ENCODE assay signal across 9 mouse cellular contexts in the genomic region with DNA sequence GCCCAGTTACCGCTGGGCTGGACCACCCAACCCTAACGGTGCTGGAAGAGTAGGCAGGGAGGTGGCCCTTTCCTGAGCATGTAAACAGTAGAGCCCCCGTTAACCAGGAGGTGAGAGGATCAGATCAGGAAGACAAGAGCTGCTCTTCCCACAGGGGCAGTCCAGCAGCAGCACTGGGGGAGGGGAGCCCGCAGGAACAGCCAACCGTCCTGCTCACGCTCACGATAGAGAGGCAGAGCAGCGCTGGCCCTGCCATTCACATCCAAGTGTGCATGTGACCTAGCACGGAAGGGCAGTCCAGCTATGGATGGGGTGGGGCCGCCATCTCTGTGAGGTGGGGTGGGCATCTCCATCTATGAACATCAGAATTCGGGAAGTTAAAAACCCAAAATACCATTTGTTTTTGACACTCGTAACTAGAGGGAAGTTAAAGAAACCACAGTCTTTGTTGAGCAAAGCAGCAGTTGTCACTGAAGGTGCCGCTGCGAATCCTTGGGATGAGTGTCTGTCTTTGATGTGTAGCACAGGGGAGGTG. TPM values are rescaled to one million over a fixed set of nuclear protein-coding genes. Genes with fewer than 3 reads are reported as not detected.
DNase-seq lines count a peak whose midpoint lies in the region; ATAC-seq and TF ChIP-seq lines count a peak whose summit lies in the region.
"Had no signal": no experiment of that assay in that cellular context is flagged by ENCODE, and none has a peak within 500 bp of the region (broad histone marks: within the 10 kb centered on the region; RNA-seq: fewer than 3 reads in every experiment).

No protein-coding gene starts in this region.

- DNase-seq in kidney, adult 8-10 months, result no peak
- DNase-seq in embryonic facial prominence, embryonic 10.5 days (ENCODE audit: low spot score), result peak; percentile 14
- DNase-seq in lung, postnatal 0 days (ENCODE audit: low spot score), result peak; percentile 13
- peak; percentile 52 for DNase-seq in thymus, adult 2 months
- DNase-seq in left cerebral cortex, adult 9 months (ENCODE audit: low spot score in 2 of 2), result no peak
- no peak for DNase-seq in right cerebral cortex, postnatal 4 days
- DNase-seq in hindbrain, embryonic 14.5 days (ENCODE audit: low spot score), result no peak

- 37% methylated on average over 14 of the region's 14 CpGs for WGBS in kidney, embryonic 14.5 days
- WGBS in embryonic facial prominence, embryonic 10.5 days, result 85% methylated on average over 14 of the region's 14 CpGs
- 63% methylated on average over 14 of the region's 14 CpGs for WGBS in lung, postnatal 0 days
- 10% methylated on average over 14 of the region's 14 CpGs for WGBS in thymus, adult 2 months
- WGBS in hindbrain, embryonic 14.5 days, result 84% methylated on average over 14 of the region's 14 CpGs

- no peak for TF ChIP-seq CTCF in lung, postnatal 0 days (IDR thresholded peaks at IDR 0.05)
- TF ChIP-seq CTCF in thymus, adult 2 months (IDR thresholded peaks at IDR 0.05; ENCODE audit: borderline replicate concordance, control insufficient read depth, extremely low read depth, insufficient read depth, low read length, poor library complexity), result no peak

- H3K9me3 ChIP-seq in kidney, embryonic 14.5 days (ENCODE audit: control insufficient read depth, low read length), result no peaks in the 10 kb centered on the region
- H3K9me3 ChIP-seq in embryonic facial prominence, embryonic 10.5 days, result no peaks in the 10 kb centered on the region
- no peaks in the 10 kb centered on the region for H3K9me3 ChIP-seq in lung, postnatal 0 days (ENCODE audit: low read length)
- no peaks in the 10 kb centered on the region for H3K9me3 ChIP-seq in hindbrain, embryonic 14.5 days (ENCODE audit: control insufficient read depth, low read length)

- no peak for TF ChIP-seq POLR2A in thymus, adult 2 months (IDR thresholded peaks at IDR 0.05; ENCODE audit: control insufficient read depth, extremely low read depth, insufficient read depth, low read length, poor library complexity)

- H3K9ac ChIP-seq in kidney, embryonic 14.5 days (ENCODE audit: low read depth, low read length), result no peak overlapping the region
- no peak overlapping the region for H3K9ac ChIP-seq in lung, postnatal 0 days (replicated peaks; ENCODE audit: low read depth)
- no peak overlapping the region for H3K9ac ChIP-seq in hindbrain, embryonic 14.5 days

- H3K4me2 ChIP-seq in kidney, embryonic 14.5 days (replicated peaks; ENCODE audit: low read depth, low read length), result no peak overlapping the region
- no peak overlapping the region for H3K4me2 ChIP-seq in lung, postnatal 0 days (replicated peaks; ENCODE audit: low read depth, low read length)
- H3K4me2 ChIP-seq in hindbrain, embryonic 14.5 days (replicated peaks), result no peak overlapping the region

- peak; percentile 92 for ATAC-seq in kidney, embryonic 14.5 days (ENCODE audit: low FRiP score, low TSS enrichment)
- no peak; the same call in 1 of the 2 replicates for ATAC-seq in lung, postnatal 0 days
- no peak for ATAC-seq in hindbrain, embryonic 14.5 days (ENCODE audit: low FRiP score)

- H3K4me1 ChIP-seq in kidney, embryonic 14.5 days (ENCODE audit: control insufficient read depth, insufficient read depth, low read length), result peaks cover 11% of the 10 kb centered on the region
- 0 out of 2 replicates have a peak, but pooled peaks cover 2% of the 10 kb centered on the region for H3K4me1 ChIP-seq in embryonic facial prominence, embryonic 10.5 days
- no peaks in the 10 kb centered on the region for H3K4me1 ChIP-seq in lung, postnatal 0 days (ENCODE audit: insufficient read depth, low read depth, low read length)
- peaks cover 60% of the 10 kb centered on the region for H3K4me1 ChIP-seq in thymus, adult 2 months (replicated peaks; ENCODE audit: control insufficient read depth, insufficient read depth, low read length)
- no peaks in the 10 kb centered on the region for H3K4me1 ChIP-seq in hindbrain, embryonic 14.5 days (replicated peaks; ENCODE audit: control insufficient read depth, insufficient read depth, low read length)

- no peak overlapping the region for H3K4me3 ChIP-seq in kidney, embryonic 14.5 days (ENCODE audit: low read length)
- no peak overlapping the region for H3K4me3 ChIP-seq in embryonic facial prominence, embryonic 10.5 days
- H3K4me3 ChIP-seq in lung, postnatal 0 days (ENCODE audit: low read depth, low read length), result no peak overlapping the region
- H3K4me3 ChIP-seq in thymus, adult 2 months (ENCODE audit: control insufficient read depth, insufficient read depth, low read length), result 0 out of 2 replicates have a peak overlapping the region, but pooled peaks have one; percentile 4
- no peak overlapping the region for H3K4me3 ChIP-seq in hindbrain, embryonic 14.5 days (replicated peaks; ENCODE audit: low read length)

- no peak for TF ChIP-seq EP300 in lung, postnatal 0 days (IDR thresholded peaks at IDR 0.05)

- no peaks in the 10 kb centered on the region for H3K27me3 ChIP-seq in kidney, embryonic 14.5 days (ENCODE audit: control insufficient read depth, insufficient read depth, low read length)
- no peaks in the 10 kb centered on the region for H3K27me3 ChIP-seq in embryonic facial prominence, embryonic 10.5 days (replicated peaks; ENCODE audit: low read depth, poor library complexity, severe bottlenecking)
- no peaks in the 10 kb centered on the region for H3K27me3 ChIP-seq in lung, postnatal 0 days (replicated peaks; ENCODE audit: insufficient read depth, low read length)
- H3K27me3 ChIP-seq in thymus, adult 2 months (ENCODE audit: control insufficient read depth, insufficient read depth, low read length), result no peaks in the 10 kb centered on the region
- no peaks in the 10 kb centered on the region for H3K27me3 ChIP-seq in hindbrain, embryonic 14.5 days (ENCODE audit: control insufficient read depth, insufficient read depth, low read length)

- H3K36me3 ChIP-seq in kidney, embryonic 14.5 days (ENCODE audit: control insufficient read depth, insufficient read depth, low read length), result peaks cover 10% of the 10 kb centered on the region; the same call in 1 of the 2 replicates
- peaks cover 54% of the 10 kb centered on the region for H3K36me3 ChIP-seq in embryonic facial prominence, embryonic 10.5 days (replicated peaks)
- 0 out of 2 replicates have a peak, but pooled peaks cover 6% of the 10 kb centered on the region for H3K36me3 ChIP-seq in lung, postnatal 0 days (ENCODE audit: insufficient read depth, low read length)
- no peaks in the 10 kb centered on the region for H3K36me3 ChIP-seq in thymus, adult 2 months (ENCODE audit: control insufficient read depth, insufficient read depth, low read length)
- H3K36me3 ChIP-seq in hindbrain, embryonic 14.5 days (replicated peaks; ENCODE audit: control insufficient read depth, insufficient read depth), result peaks cover 23% of the 10 kb centered on the region

- no peak overlapping the region; the same call in 1 of the 2 replicates for H3K27ac ChIP-seq in kidney, embryonic 14.5 days (ENCODE audit: low read depth, low read length)
- no peak overlapping the region for H3K27ac ChIP-seq in embryonic facial prominence, embryonic 10.5 days (replicated peaks)
- H3K27ac ChIP-seq in lung, postnatal 0 days (ENCODE audit: low read length), result no peak overlapping the region
- H3K27ac ChIP-seq in thymus, adult 2 months (ENCODE audit: control insufficient read depth, insufficient read depth, low read length), result peak overlapping the region; percentile 74
- H3K27ac ChIP-seq in hindbrain, embryonic 14.5 days, result no peak overlapping the region

RNA-seq across cellular contexts. Expression of a gene that starts 21.0 kb away (rescaled TPM):
- polyA plus RNA-seq in kidney, embryonic 14.5 days (2014; fragmentation: Nextera tagmentation; extraction: Ambion mirVana), result not detected in 2 replicates
- not detected in 2 replicates for polyA plus RNA-seq in embryonic facial prominence, embryonic 10.5 days (2016; fragmentation: Nextera tagmentation; extraction: Ambion mirVana)
- polyA plus RNA-seq in lung, postnatal 0 days (2015; fragmentation: Nextera tagmentation; extraction: Ambion mirVana), result not detected in 2 replicates
- polyA plus RNA-seq in thymus, adult 2 months (2012; rRNA removed), result 0.38 and 0.43 TPM in 2 replicates
- not detected in 2 replicates for polyA plus RNA-seq in hindbrain, embryonic 14.5 days (2014; fragmentation: Nextera tagmentation; extraction: Ambion mirVana)
- polyA plus RNA-seq: embryonic facial prominence, embryonic 14.5 days had no signal

RNA-seq across cellular contexts. Expression of a gene that starts 48.5 kb away (rescaled TPM):
- 3.9 and 4.0 TPM in 2 replicates for polyA plus RNA-seq in kidney, embryonic 14.5 days (2014; fragmentation: Nextera tagmentation; extraction: Ambion mirVana)
- polyA plus RNA-seq in embryonic facial prominence, embryonic 10.5 days (2016; fragmentation: Nextera tagmentation; extraction: Ambion mirVana), result 2.4 and 2.9 TPM in 2 replicates
- polyA plus RNA-seq in lung, postnatal 0 days (2015; fragmentation: Nextera tagmentation; extraction: Ambion mirVana), result 1.6 TPM in 2 replicates
- polyA plus RNA-seq in thymus, adult 2 months (2012; rRNA removed), result 10.1 and 10.3 TPM in 2 replicates
- 0.74 and 1.4 TPM in 2 replicates for polyA plus RNA-seq in hindbrain, embryonic 14.5 days (2014; fragmentation: Nextera tagmentation; extraction: Ambion mirVana)

Comparison
In these comparisons a context has a peak if more than half of its experiments do, and no peak if none do; other contexts are left out.
1. DNase-seq: peak in embryonic facial prominence, embryonic 10.5 days (single experiment), lung, postnatal 0 days (single experiment) and thymus, adult 2 months (single experiment); none in kidney, adult 8-10 months (0 of 2), left cerebral cortex, adult 9 months (0 of 2), right cerebral cortex, postnatal 4 days (single experiment) and hindbrain, embryonic 14.5 days (single experiment).